Mouse (Mus musculus) C2C12 (cell line): Measurements from ENCODE around the gene Add3. TPM values are rescaled to one million over a fixed set of nuclear protein-coding genes. Genes with fewer than 3 reads are reported as not detected.
"Not testable (repeated sequence)": the region's sequence is repeated elsewhere in the genome, so short reads cannot be mapped to it uniquely, and the experiment has no call there.

ENCODE experiments used
- H3K27me3 ChIP-seq: one replicate; pipeline ENCODE4 v1.6.1; 2011; ENCODE audit not compliant: control insufficient read depth, insufficient read depth, insufficient read length
- H3K36me3 ChIP-seq: one replicate; pipeline ENCODE4 v1.6.1; 2011; ENCODE audit not compliant: control insufficient read depth, insufficient read depth
- H3K4me3 ChIP-seq: one replicate; pipeline ENCODE4 v1.5.1; 2011; ENCODE audit warnings: mild to moderate bottlenecking, control low read depth; ENCODE audit not compliant: poor library complexity, insufficient read depth, severe bottlenecking
- H3K79me2 ChIP-seq: one replicate; pipeline ENCODE4 v1.6.1; 2011; ENCODE audit not compliant: control insufficient read depth, insufficient read depth
- H3K79me3 ChIP-seq: one replicate; pipeline ENCODE4 v1.6.1; 2011; ENCODE audit warnings: low read depth, control low read depth
- H3ac ChIP-seq: one replicate; pipeline ENCODE3; 2011; ENCODE audit warnings: low read depth; ENCODE audit not compliant: control insufficient read depth, insufficient read length
- CEBPB ChIP-seq: IDR thresholded peaks from one replicate; pipeline ENCODE4 v1.6.1; 2011; ENCODE audit warnings: low read depth, mild to moderate bottlenecking, control low read depth, moderate library complexity
- CTCF ChIP-seq: IDR thresholded peaks from one replicate; pipeline ENCODE4 v1.5.1; 2011; ENCODE audit not compliant: control insufficient read depth, insufficient read depth, insufficient read length
- FOSL1 ChIP-seq: IDR thresholded peaks from one replicate; pipeline ENCODE4 v1.8.0; 2011; ENCODE audit warnings: mild to moderate bottlenecking, low read length; ENCODE audit not compliant: poor library complexity, insufficient read depth, severe bottlenecking
- MAX ChIP-seq: IDR thresholded peaks from one replicate; pipeline ENCODE4 v1.6.1; 2011; ENCODE audit warnings: mild to moderate bottlenecking, control low read depth
- MYOD1 ChIP-seq: IDR thresholded peaks from one replicate; pipeline ENCODE4 v1.6.1; 2011; ENCODE audit warnings: low read depth; ENCODE audit not compliant: control insufficient read depth, insufficient read length
- MYOG ChIP-seq: IDR thresholded peaks from one replicate; pipeline ENCODE4 v1.6.1; 2011; ENCODE audit not compliant: control insufficient read depth, insufficient read length; ENCODE audit errors: extremely low read depth
- USF1 ChIP-seq: IDR thresholded peaks from one replicate; pipeline ENCODE4 v1.6.1; 2011; ENCODE audit warnings: low read depth, mild to moderate bottlenecking, control low read depth, moderate library complexity
- polyA plus RNA-seq: library from polyadenylated mRNA; unstranded; fragments of >200 nt; fragmentation: generic; extraction: Trizol; gene quantifications from one replicate; pipeline ENCODE4 v1.2.1, GENCODE M21; 2012; ENCODE audit warnings: missing spikeins

The Add3 gene
- polyA plus RNA-seq, 1 experiment: 1.6 TPM

- TF ChIP-seq USF1: no peak
- TF ChIP-seq MAX: no peak
- no peak for TF ChIP-seq CTCF
- TF ChIP-seq MYOD1: no peak
- no peak for TF ChIP-seq CEBPB
- no peak for TF ChIP-seq MYOG
- Histone ChIP-seq H3K79me2 (no peaks in the 10 kb centered on the region), H3K27me3 (no peaks in the 10 kb centered on the region), H3K79me3 (no peaks in the 10 kb centered on the region), H3K36me3 (no peaks in the 10 kb centered on the region), H3ac (no peak overlapping the region), H3K4me3 (no peak overlapping the region)
Measured at GRCm38 (mm10) chr19:53221186-53221585, 80.9 kb downstream of the Add3 start.

GRCm38 (mm10) chr19:53225249-53226070 lies 85.2 kb downstream of the Add3 start:
- H3K4me3 ChIP-seq, H3K36me3 ChIP-seq: not testable (repeated sequence)

GRCm38 (mm10) chr19:53226651-53227050 lies 86.4 kb downstream of the Add3 start:
- H3K79me3 ChIP-seq: no peaks in the 10 kb centered on the region
- TF ChIP-seq CEBPB: no peak
- no peak for TF ChIP-seq CTCF
- no peak for TF ChIP-seq MAX
- no peak for TF ChIP-seq FOSL1
- no peak for TF ChIP-seq MYOD1
- TF ChIP-seq USF1: no peak
- no peak for TF ChIP-seq MYOG
- H3K4me3 ChIP-seq: no peak overlapping the region
- H3ac ChIP-seq: no peak overlapping the region
- no peaks in the 10 kb centered on the region for H3K79me2 ChIP-seq
- no peaks in the 10 kb centered on the region for H3K36me3 ChIP-seq
- no peaks in the 10 kb centered on the region for H3K27me3 ChIP-seq

More at GRCm38 (mm10) chr19:53225249-53226070, 85.2 kb downstream of the Add3 start:
- H3K27me3 ChIP-seq, H3ac ChIP-seq, H3K79me2 ChIP-seq, H3K79me3 ChIP-seq: not testable (repeated sequence)

GRCm38 (mm10) chr19:53228064-53228794 lies 88.0 kb downstream of the Add3 start:
- Histone ChIP-seq H3K4me3 (no peak overlapping the region), H3K36me3 (no peaks in the 10 kb centered on the region), H3K79me3 (no peaks in the 10 kb centered on the region), H3ac (no peak overlapping the region), H3K79me2 (no peaks in the 10 kb centered on the region), H3K27me3 (no peaks in the 10 kb centered on the region)
- no peak for TF ChIP-seq MYOD1
- no peak for TF ChIP-seq FOSL1
- TF ChIP-seq MYOG: no peak
- TF ChIP-seq MAX: no peak
- no peak for TF ChIP-seq CEBPB
- TF ChIP-seq USF1: no peak
- no peak for TF ChIP-seq CTCF

- Histone ChIP-seq H3K4me3 (no peak overlapping the region), H3ac (no peak overlapping the region), H3K27me3 (no peaks in the 10 kb centered on the region), H3K79me2 (no peaks in the 10 kb centered on the region), H3K36me3 (no peaks in the 10 kb centered on the region), H3K79me3 (no peaks in the 10 kb centered on the region)
- no peak for TF ChIP-seq CEBPB
- no peak for TF ChIP-seq MYOD1
- TF ChIP-seq MYOG: no peak
- no peak for TF ChIP-seq USF1
- no peak for TF ChIP-seq CTCF
- no peak for TF ChIP-seq FOSL1
- no peak for TF ChIP-seq MAX
Measured at GRCm38 (mm10) chr19:53230942-53231815, 90.9 kb downstream of the Add3 start.
